Mouse (Mus musculus): Measurements from ENCODE around the gene Zbtb25.

Zbtb25 gene

GRCm38 (mm10) chr12:76300367-76300766, 69.0 kb downstream of the Zbtb25 start:
- ChIA-PET POLR2A (interaction anchor here in 3 of 4 experiments (1.0 to 2.3 kb wide), 6 partner anchors 10 to 37 kb away, joined by 3 to 8 read pairs (median 4); no protein-coding TSS in a partner anchor), CTCF (no interaction called here)

- ChIA-PET POLR2A (interaction anchor here in 3 of 4 experiments (1.0 to 2.3 kb wide), 11 partner anchors 8 to 36 kb away, joined by 3 to 12 read pairs (median 4); partner anchors contain the start of gene Akap5 (in 1 of the 3)), CTCF (interaction anchor here in 1 of 4 experiments (0.9 to 1.0 kb wide), 2 partner anchors 12 to 41 kb away, joined by 3 to 4 read pairs; no protein-coding TSS in a partner anchor)
Observed at GRCm38 (mm10) chr12:76299361-76299906, 70.0 kb downstream of the Zbtb25 start.

GRCm38 (mm10) chr12:76297830-76298229, 71.6 kb downstream of the Zbtb25 start:
- ChIA-PET POLR2A (interaction anchor here in 2 of 4 experiments (1.6 to 2.3 kb wide), 3 partner anchors 10 to 14 kb away, joined by 3 to 12 read pairs (median 3); no protein-coding TSS in a partner anchor), CTCF (no interaction called here)

Data from embryonic stem cell, embryonic (primary cell).